Mouse (Mus musculus) forebrain, embryonic 12.5 days (tissue): ENCODE measurements at regions not wholly inside any gene's neighbourhood (a gene's known extent, or its start where the extent isn't known, plus 50 kb on each side); places are given as distances from the start of the nearest gene placed in this dataset.

Source experiments
- ATAC-seq: fragments of 200-750 bp; cut with Nextera tagmentation; 2 replicates; pipeline ENCODE4 v1.8.0; 2017; ENCODE audit warnings: moderate TSS enrichment; ENCODE audit not compliant: low FRiP score
- H3K27ac ChIP-seq: fragments of 300-500 bp; sonication (generic); 2 replicates; pipeline ENCODE4 v1.5.1; 2016; ENCODE audit warnings: mild to moderate bottlenecking
- H3K27me3 ChIP-seq: fragments of 300-500 bp; sonication (generic); 2 replicates; pipeline ENCODE4 v1.6.1; 2016; ENCODE audit warnings: mild to moderate bottlenecking
- H3K36me3 ChIP-seq: fragments of 300-500 bp; sonication (generic); replicated peaks from 2 replicates; pipeline ENCODE4 v1.6.1; 2016; ENCODE audit warnings: mild to moderate bottlenecking
- H3K4me1 ChIP-seq: fragments of 300-500 bp; sonication (generic); 2 replicates; pipeline ENCODE4 v1.6.1; 2016
- H3K4me2 ChIP-seq: fragments of 300-500 bp; sonication (generic); 2 replicates; pipeline ENCODE4 v1.6.1; 2016; ENCODE audit warnings: mild to moderate bottlenecking, moderate library complexity
- H3K4me3 ChIP-seq: fragments of 300-500 bp; sonication (generic); replicated peaks from 2 replicates; pipeline ENCODE4 v1.5.1; 2016; ENCODE audit warnings: mild to moderate bottlenecking
- H3K9ac ChIP-seq: fragments of 300-500 bp; sonication (generic); 2 replicates; pipeline ENCODE4 v1.6.1; 2016; ENCODE audit warnings: mild to moderate bottlenecking
- H3K9me3 ChIP-seq: fragments of 300-500 bp; sonication (generic); 2 replicates; pipeline ENCODE4 v1.6.1; 2016
- WGBS: fragments of 180-500 bp; shearing (Covaris S2); methylation state at CpG from one replicate; pipeline ENCODE4 v1.1.7; 2016; 5-methylcytosine and 5-hydroxymethylcytosine counted together

DNA sequence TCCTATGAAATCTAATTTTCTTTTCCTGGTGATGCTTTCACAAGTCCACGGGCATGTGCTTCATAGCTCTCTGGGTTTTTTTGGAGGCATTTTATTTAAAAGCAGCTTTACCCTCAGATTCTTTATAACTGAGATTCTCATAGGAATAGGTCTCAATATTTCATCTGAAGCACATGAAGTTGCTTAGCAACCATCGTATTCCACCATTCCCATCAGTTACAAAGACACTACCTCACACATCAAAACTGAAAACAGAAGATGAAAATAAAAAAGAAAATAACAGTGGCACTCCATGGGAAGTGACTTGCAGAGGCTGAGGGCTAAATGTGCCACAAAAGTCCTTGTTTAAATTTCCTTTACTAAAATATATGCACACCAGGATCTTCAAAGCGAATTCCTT lies 384.0 kb upstream of the 1700015G11Rik start:
- no peaks in the 10 kb centered on the region for H3K9me3 ChIP-seq
- WGBS = 83% methylated on average over 3 of the region's 3 CpGs
- no peak overlapping the region for H3K27ac ChIP-seq
- H3K4me2 ChIP-seq = no peak overlapping the region
- no peak overlapping the region for H3K9ac ChIP-seq
- no peaks in the 10 kb centered on the region for H3K27me3 ChIP-seq
- H3K4me3 ChIP-seq = no peak overlapping the region
- ATAC-seq = no peak
- no peaks in the 10 kb centered on the region for H3K4me1 ChIP-seq
- no peaks in the 10 kb centered on the region for H3K36me3 ChIP-seq

DNA sequence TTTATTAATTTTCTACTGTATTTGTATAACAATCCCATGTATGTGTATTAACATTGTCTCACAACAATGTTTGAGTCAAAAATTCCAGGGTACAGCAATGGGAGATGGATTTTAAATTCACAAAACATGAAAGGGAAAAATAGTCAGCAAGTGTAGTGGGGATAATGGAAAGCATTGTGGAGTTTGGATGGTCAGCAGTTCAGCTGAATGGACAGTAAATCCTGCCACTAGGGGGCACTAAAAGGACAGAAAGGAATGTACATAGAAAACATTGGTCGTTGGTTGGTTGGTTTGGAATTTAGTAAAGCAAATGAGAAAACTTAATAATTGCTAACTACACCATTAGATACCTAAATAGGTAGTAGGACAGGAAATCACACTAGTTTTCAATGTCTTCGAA lies 376.3 kb upstream of the 1700015G11Rik start:
- no peaks in the 10 kb centered on the region for H3K9me3 ChIP-seq
- no peaks in the 10 kb centered on the region for H3K36me3 ChIP-seq
- no peaks in the 10 kb centered on the region for H3K4me1 ChIP-seq
- no peaks in the 10 kb centered on the region for H3K27me3 ChIP-seq
- no peak overlapping the region for H3K4me2 ChIP-seq
- H3K27ac ChIP-seq = no peak overlapping the region
- ATAC-seq = peak; percentile 75; the same call in 1 of the 2 replicates
- 34% methylated on average over 2 of the region's 2 CpGs for WGBS
- H3K9ac ChIP-seq = no peak overlapping the region
- H3K4me3 ChIP-seq = no peak overlapping the region
